Mouse (Mus musculus) neural tube, embryonic 10.5 days (tissue): ENCODE data around the gene Tmem17.

Experiments
- DNase-seq: peaks from one replicate; pipeline ENCODE4 v3.0.0-alpha.2; 2017; ENCODE audit warnings: low spot score; ENCODE audit errors: extremely low spot score

Gene Tmem17

GRCm38 (mm10) chr11:22512038-22513001, at the start of gene Tmem17:
Gene Tmem17 (plus strand): TSS chr11:22512088.
- peak; percentile 90 for DNase-seq

DNA sequence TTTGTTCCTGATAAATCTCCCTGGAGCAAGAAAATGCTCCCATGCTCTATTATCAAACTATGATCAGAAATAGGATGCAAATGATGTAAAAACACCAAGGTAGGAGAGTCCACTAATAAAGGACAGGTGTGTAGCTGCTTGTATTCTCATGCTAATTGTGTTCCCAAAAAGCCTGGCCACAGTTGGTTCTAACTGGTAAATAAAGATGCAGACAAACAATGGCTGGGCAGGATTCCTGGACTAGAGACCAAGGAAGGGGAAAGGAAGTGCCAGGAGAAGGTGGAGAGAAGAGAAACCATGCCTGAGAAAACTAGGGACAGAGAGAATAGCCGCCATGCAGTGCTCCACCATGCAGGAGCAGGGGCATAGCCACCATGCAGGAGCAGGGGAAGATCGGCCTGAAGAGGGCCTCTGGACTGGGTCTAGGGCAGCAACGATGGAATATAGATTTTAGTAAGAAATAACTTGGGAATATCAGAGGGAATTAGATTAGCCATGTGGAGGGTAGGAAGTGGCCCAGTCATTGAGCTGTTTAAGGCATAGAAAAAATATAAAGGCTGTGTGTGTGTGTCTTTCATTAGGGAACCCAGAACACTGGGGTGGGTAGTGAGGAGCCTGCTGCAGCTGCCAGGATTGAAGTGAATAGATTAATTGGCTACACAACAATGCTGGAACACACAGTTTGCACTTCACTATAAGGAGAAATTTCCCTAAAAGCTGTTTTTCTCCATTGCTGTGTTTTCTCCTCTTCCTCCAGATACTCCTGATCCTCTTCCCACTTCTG, 31.9 kb upstream of the Tmem17 start:
- no peak for DNase-seq

- no peak for DNase-seq
Measured at GRCm38 (mm10) chr11:22481639-22482361, 30.1 kb upstream of the Tmem17 start.

DNA sequence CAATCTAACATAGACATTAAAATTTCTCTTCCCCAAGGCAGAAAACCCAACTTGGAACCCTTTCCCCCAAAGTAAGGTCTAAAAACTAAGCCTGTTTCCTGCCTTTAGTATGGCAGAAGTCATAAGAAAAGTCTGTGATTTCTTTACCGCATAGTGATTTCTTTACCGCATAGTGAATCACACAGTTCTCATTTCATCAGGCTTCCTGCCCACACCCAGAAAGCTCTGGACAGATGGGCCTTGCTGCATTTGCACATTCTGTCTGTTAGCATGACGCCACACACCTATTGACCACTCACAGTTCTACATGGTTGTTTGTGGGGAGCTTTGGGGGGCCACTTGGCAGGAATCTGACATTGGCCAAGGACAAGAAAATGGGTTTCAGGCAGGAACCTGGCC, 29.5 kb upstream of the Tmem17 start:
- DNase-seq = no peak

GRCm38 (mm10) chr11:22493694-22494319, 18.1 kb upstream of the Tmem17 start:
- DNase-seq = no peak

DNA sequence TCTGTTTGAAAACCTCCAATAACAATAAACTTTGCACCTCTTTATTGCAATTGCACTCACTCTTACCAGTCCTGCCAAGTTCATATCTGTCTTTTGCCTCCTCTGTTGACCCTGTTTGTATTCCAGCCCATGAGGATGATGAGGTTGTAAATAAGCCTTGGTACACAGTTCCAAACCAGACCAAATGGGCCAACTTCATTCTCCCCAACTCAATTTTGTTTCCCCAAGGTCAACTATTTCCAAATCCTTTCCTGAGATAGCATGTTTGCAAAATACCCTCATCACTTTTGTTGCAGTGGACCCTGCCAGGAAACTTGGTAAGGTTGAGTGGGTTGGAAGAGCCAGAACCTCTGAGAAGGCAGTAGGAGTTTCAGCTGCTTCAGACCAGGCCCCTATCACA, 16.9 kb upstream of the Tmem17 start:
- no peak for DNase-seq

- no peak for DNase-seq
Measured at GRCm38 (mm10) chr11:22499396-22499795, 12.5 kb upstream of the Tmem17 start.

GRCm38 (mm10) chr11:22499886-22500285, 12.0 kb upstream of the Tmem17 start:
- no peak for DNase-seq

GRCm38 (mm10) chr11:22500771-22501566, 10.9 kb upstream of the Tmem17 start:
- no peak for DNase-seq

DNA sequence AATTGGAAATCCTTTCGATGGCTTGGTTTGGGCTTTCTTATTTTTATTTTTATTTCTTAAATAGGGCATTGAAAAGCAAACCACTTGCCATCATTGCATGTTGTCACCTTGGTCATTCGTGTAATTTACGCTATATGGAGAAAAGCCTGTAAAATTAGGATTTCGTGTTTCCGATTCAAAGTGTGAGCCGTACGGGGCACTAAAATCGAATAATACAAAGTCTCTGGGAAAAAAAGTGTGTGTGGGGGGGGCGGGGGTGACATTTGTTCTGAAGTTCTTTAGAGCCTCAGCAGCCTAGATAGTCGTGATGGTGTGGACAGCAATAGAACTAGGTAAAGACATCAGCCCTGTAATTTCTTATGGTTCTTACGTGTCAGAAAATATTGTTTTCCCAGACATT, 1.2 kb downstream of the Tmem17 start:
- DNase-seq = peak; percentile 27

DNA sequence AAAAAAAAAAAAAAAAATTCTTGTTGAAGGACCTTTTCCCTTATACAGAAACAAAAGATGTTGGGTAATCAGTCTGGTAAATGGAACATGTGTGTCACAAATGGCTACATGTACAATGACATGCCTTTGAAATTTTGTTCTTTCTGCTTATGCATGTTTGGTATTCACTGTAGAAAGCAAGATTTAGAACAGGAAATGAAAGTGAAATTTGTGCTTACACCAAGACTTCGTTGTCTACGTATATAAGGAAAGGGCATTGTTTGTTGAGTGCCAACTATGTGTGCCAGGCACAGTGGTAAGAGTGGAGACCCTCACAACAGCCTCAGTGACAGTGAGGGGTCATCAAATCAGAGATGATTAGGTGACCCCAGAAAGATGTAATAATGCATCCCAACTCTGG, 3.2 kb downstream of the Tmem17 start:
- no peak for DNase-seq

- DNase-seq = no peak
Measured at GRCm38 (mm10) chr11:22518445-22518844, 6.6 kb downstream of the Tmem17 start.

DNA sequence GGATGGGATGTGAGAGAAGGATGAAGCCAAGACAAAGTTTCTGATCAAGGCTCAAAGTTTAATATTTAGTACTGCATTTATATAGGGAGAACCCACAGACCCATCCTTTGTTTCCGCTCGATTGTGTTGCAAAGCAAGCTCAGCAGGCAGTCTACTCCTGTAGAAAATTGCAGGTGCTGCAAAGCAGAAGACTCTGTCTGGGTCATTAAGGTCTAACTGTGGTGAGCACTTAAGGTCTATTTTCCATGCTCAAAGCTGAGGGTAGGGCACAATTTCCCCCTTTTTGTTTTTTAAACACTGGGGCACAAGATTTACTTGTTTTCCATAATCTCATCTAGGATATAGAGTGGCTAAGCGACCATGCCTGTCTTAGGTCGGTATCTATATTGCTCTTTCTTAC, 8.4 kb downstream of the Tmem17 start:
- DNase-seq = no peak

DNA sequence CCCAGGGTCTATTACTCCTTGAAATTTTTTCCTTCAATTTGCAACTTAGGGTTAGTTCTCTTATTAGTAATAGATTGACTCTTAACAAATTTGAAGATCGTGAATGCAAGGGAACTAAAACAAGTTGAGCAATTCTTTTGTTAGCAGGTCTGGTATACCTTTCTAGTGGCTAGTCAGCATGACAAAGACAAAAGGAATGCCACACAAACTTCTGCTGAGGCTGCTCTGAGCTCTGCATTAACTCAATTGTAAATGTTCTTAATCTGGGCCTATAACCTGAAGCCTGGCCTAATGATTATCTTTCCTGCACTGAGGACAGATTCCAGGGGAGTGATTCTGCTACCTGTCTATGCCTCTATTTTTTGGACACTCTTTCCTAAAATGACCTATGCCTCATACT, 12.7 kb downstream of the Tmem17 start:
- no peak for DNase-seq

DNA sequence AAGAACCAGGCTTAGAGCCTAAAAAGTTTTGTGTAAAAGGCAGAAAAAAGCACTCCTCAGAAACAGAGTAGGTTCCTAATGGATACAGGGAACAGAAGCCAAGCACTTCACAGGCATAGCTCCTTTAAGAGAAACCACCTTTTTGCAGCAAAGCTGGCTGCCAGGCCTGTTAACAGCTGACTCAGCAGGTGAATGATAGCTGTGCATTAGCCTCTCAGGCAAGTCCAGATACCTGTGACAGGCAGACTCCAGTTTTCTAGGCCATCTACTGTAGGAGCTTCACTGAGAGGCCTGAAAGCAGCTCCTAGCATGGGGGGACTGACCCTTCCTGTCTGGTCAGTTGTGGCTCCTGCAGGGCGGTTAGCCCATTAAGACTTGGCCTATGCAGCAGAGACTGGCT, 28.7 kb downstream of the Tmem17 start:
- DNase-seq = no peak

GRCm38 (mm10) chr11:22560061-22560460, 48.2 kb downstream of the Tmem17 start:
- DNase-seq = no peak

DNA sequence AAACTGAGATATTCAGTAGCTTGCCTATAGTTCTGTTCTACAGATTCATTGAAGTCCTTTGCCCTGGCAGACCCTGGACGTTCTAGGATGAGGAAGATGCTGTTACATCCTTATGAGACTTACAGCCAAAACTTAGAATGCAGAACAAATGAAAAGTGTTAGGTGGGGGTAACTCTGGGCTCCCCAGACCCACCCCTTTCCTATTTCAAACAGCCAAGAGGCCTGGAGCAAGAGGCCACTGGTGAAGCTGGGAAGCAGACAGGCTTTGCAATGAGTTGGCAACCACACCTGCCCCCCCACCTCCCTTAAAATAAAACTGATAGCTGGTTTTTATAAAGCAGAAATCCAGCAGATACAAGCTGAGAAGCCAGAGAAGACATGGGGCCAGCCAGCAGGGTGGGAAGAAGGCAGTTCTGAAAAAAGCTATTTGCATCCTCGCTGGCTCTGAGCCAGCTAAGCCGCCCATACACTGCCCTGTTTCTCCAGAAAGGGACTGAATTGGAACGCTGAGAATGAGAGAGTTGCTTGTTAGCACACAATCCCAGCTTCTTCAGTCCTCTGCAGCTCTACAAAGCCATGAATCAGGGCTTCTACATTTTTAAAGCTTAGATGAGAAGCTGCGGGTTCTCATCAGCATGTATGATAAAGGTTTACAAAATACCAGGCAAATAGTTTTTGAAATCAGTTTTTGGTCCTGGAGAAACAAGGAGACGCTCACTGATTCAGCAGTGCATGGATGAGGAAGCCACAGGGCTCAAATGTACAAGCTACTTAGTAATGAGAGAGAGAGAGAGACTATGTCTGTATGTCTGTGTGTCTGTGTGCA, 48.8 kb downstream of the Tmem17 start:
- DNase-seq = no peak

DNA sequence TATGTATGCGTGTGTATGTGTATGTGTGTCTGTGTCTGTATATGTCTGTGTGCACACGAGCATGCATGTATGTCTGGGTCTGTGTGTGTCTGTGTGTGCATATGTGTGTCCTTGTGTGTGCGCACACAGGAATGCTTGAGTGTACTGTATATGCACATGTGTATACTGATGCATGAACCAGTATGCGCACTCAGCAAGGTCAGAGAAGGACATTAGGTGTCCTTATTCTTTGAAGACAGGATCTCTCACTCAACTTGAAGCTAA, 49.4 kb downstream of the Tmem17 start:
- DNase-seq = no peak

GRCm38 (mm10) chr11:22563706-22564105, 51.8 kb downstream of the Tmem17 start:
- no peak for DNase-seq

GRCm38 (mm10) chr11:22564676-22565075, 52.8 kb downstream of the Tmem17 start:
- DNase-seq = no peak
